Comparison of ENCODE assay signal across 8 mouse cellular contexts in the genomic region with DNA sequence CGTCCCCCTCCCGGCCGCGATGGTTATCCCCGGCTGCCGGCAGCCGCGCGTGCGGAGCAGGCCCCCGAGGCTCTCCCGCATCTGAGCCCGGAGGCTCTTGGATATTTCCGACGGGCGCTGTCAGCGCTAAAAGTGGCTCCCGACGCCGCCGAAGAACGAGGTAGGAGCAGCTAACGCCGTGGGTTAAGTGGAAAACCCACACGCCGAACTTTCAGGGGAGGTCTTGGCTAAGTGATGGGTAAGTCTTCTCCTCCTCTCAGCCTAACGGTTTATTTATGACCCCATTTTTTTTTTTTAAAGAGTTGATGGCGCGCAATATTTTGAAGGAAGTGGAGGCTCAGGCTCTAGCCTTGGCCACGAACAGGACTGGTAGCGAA. TPM values are rescaled to one million over a fixed set of nuclear protein-coding genes. Genes with fewer than 3 reads are reported as not detected.
DNase-seq lines count a peak whose midpoint lies in the region; ATAC-seq and TF ChIP-seq lines count a peak whose summit lies in the region.

No protein-coding gene starts in this region.

- ATAC-seq in limb, embryonic 15.5 days (ENCODE audit: insufficient number of reproducible peaks, low FRiP score, low TSS enrichment, low read depth): no peak
- ATAC-seq in stomach, postnatal 0 days (ENCODE audit: low FRiP score, low TSS enrichment): no peak

- no peak for TF ChIP-seq CTCF in cerebellum, adult 2 months (IDR thresholded peaks at IDR 0.05; ENCODE audit: borderline replicate concordance, insufficient read depth, low read depth, low read length)
- TF ChIP-seq CTCF in testis, adult 2 months (IDR thresholded peaks at IDR 0.05; ENCODE audit: control insufficient read depth, insufficient read depth, insufficient replicate concordance, low read depth, low read length): no peak
- no peak for TF ChIP-seq CTCF in stomach, postnatal 0 days (IDR thresholded peaks at IDR 0.05; ENCODE audit: low read depth)

- no peak for DNase-seq in cerebellum, adult 2 months
- DNase-seq in cerebellum, adult 11-12 months: no peak
- no peak for DNase-seq in testis, postnatal 14 days (ENCODE audit: low spot score)
- no peak for DNase-seq in stomach, postnatal 0 days (ENCODE audit: low spot score)
- DNase-seq in thymus, adult 18-20 months: no peak
- DNase-seq in spleen, postnatal 36 days (ENCODE audit: low spot score in 2 of 2): no peak

- peak overlapping the region; percentile 90 for H3K4me2 ChIP-seq in limb, embryonic 15.5 days
- peak overlapping the region; percentile 64 for H3K4me2 ChIP-seq in stomach, postnatal 0 days (replicated peaks; ENCODE audit: low read depth)

- TF ChIP-seq EP300 in stomach, postnatal 0 days (optimal IDR thresholded peaks at IDR 0.05): no peak

- under 1% methylated on average over 31 of the region's 31 CpGs for WGBS in cerebellum, adult 2 months
- WGBS in limb, embryonic 15.5 days: under 1% methylated on average over 31 of the region's 31 CpGs
- WGBS in stomach, postnatal 0 days: 0% methylated on average over 31 of the region's 31 CpGs

- H3K9me3 ChIP-seq in limb, embryonic 15.5 days: no peaks in the 10 kb centered on the region
- H3K9me3 ChIP-seq in stomach, postnatal 0 days (ENCODE audit: control insufficient read depth, low read length): no peaks in the 10 kb centered on the region

- H3K9ac ChIP-seq in limb, embryonic 15.5 days: peak overlapping the region; percentile 67
- H3K9ac ChIP-seq in stomach, postnatal 0 days (ENCODE audit: low read length): peak overlapping the region; percentile 79

- TF ChIP-seq POLR2A in cerebellum, adult 2 months (IDR thresholded peaks at IDR 0.05; ENCODE audit: borderline replicate concordance, insufficient read depth, low read length): no peak
- TF ChIP-seq POLR2A in testis, adult 2 months (IDR thresholded peaks at IDR 0.05; ENCODE audit: control insufficient read depth, low read depth, low read length): no peak

- peak overlapping the region; percentile 83 for H3K4me3 ChIP-seq in cerebellum, adult 2 months (replicated peaks; ENCODE audit: insufficient read depth, low read depth, low read length)
- H3K4me3 ChIP-seq in testis, adult 2 months (ENCODE audit: control insufficient read depth, low read depth, low read length): peak overlapping the region; percentile 96
- peak overlapping the region; percentile 89 for H3K4me3 ChIP-seq in limb, embryonic 15.5 days
- peak overlapping the region; percentile 89 for H3K4me3 ChIP-seq in stomach, postnatal 0 days (ENCODE audit: low read depth, low read length)

- no peak overlapping the region for H3K27ac ChIP-seq in cerebellum, adult 2 months (ENCODE audit: insufficient read depth, low read length)
- H3K27ac ChIP-seq in testis, adult 2 months (ENCODE audit: control insufficient read depth, insufficient read depth, low read depth, low read length): peak overlapping the region; percentile 86
- H3K27ac ChIP-seq in limb, embryonic 15.5 days: peak overlapping the region; percentile 65
- H3K27ac ChIP-seq in stomach, postnatal 0 days (replicated peaks): peak overlapping the region; percentile 69

- H3K4me1 ChIP-seq in cerebellum, adult 2 months (ENCODE audit: control insufficient read depth, insufficient read depth, low read length): 0 out of 2 replicates have a peak, but pooled peaks cover 4% of the 10 kb centered on the region
- H3K4me1 ChIP-seq in testis, adult 2 months (ENCODE audit: control insufficient read depth, insufficient read depth, low read length): peaks cover 11% of the 10 kb centered on the region
- H3K4me1 ChIP-seq in limb, embryonic 15.5 days: peaks cover 32% of the 10 kb centered on the region
- H3K4me1 ChIP-seq in stomach, postnatal 0 days (replicated peaks; ENCODE audit: control insufficient read depth, insufficient read depth): peaks cover 9% of the 10 kb centered on the region

- H3K27me3 ChIP-seq in cerebellum, adult 2 months (ENCODE audit: control insufficient read depth, insufficient read depth, low read length): no peaks in the 10 kb centered on the region
- H3K27me3 ChIP-seq in testis, adult 2 months (ENCODE audit: control insufficient read depth, insufficient read depth, low read length): no peaks in the 10 kb centered on the region
- no peaks in the 10 kb centered on the region for H3K27me3 ChIP-seq in limb, embryonic 15.5 days
- H3K27me3 ChIP-seq in stomach, postnatal 0 days (ENCODE audit: control insufficient read depth, insufficient read depth, low read length): no peaks in the 10 kb centered on the region

- no peaks in the 10 kb centered on the region; the same call in none of the 2 replicates for H3K36me3 ChIP-seq in testis, adult 2 months (ENCODE audit: control insufficient read depth, insufficient read depth, low read length)
- H3K36me3 ChIP-seq in limb, embryonic 15.5 days: peaks cover 47% of the 10 kb centered on the region
- H3K36me3 ChIP-seq in stomach, postnatal 0 days (ENCODE audit: control insufficient read depth, insufficient read depth, low read length): peaks cover 10% of the 10 kb centered on the region; the same call in 1 of the 2 replicates

RNA-seq across cellular contexts. Expression of a gene that starts 0.4 kb away (rescaled TPM):
- polyA plus RNA-seq in cerebellum, adult 2 months (2012; rRNA removed): 10.7 and 10.8 TPM in 2 replicates
- 142 and 144 TPM in 2 replicates for polyA plus RNA-seq in testis, adult 2 months (2012; rRNA removed)
- 27.9 and 31.9 TPM in 2 replicates for polyA plus RNA-seq in limb, embryonic 15.5 days (2015; fragmentation: Nextera tagmentation; extraction: Ambion mirVana)
- 16.8 and 19.8 TPM in 2 replicates for polyA plus RNA-seq in stomach, postnatal 0 days (2015; fragmentation: Nextera tagmentation; extraction: Ambion mirVana)

RNA-seq across cellular contexts. Expression of a gene that starts 0.4 kb away (rescaled TPM):
- 113 and 122 TPM in 2 replicates for polyA plus RNA-seq in cerebellum, adult 2 months (2012; rRNA removed)
- 322 and 330 TPM in 2 replicates for polyA plus RNA-seq in testis, adult 2 months (2012; rRNA removed)
- polyA plus RNA-seq in limb, embryonic 15.5 days (2015; fragmentation: Nextera tagmentation; extraction: Ambion mirVana): 83.3 and 93.4 TPM in 2 replicates
- polyA plus RNA-seq in stomach, postnatal 0 days (2015; fragmentation: Nextera tagmentation; extraction: Ambion mirVana): 92.3 and 99.5 TPM in 2 replicates

RNA-seq across cellular contexts. Expression of a gene that starts 12.4 kb away (rescaled TPM):
- 10.5 and 15.2 TPM in 2 replicates for polyA plus RNA-seq in cerebellum, adult 2 months (2012; rRNA removed)
- 0.13 TPM in 1 of 2 replicates, not detected in the other for polyA plus RNA-seq in testis, adult 2 months (2012; rRNA removed)
- 0.58 and 0.74 TPM in 2 replicates for polyA plus RNA-seq in limb, embryonic 15.5 days (2015; fragmentation: Nextera tagmentation; extraction: Ambion mirVana)
- 12.3 and 13.6 TPM in 2 replicates for polyA plus RNA-seq in stomach, postnatal 0 days (2015; fragmentation: Nextera tagmentation; extraction: Ambion mirVana)

RNA-seq across cellular contexts. Expression of a gene that starts 15.4 kb away (rescaled TPM):
- polyA plus RNA-seq in cerebellum, adult 2 months (2012; rRNA removed): 0.07 and 0.08 TPM in 2 replicates
- polyA plus RNA-seq in testis, adult 2 months (2012; rRNA removed): 0.07 and 0.11 TPM in 2 replicates
- polyA plus RNA-seq in limb, embryonic 15.5 days (2015; fragmentation: Nextera tagmentation; extraction: Ambion mirVana): 0.83 and 1.3 TPM in 2 replicates
- polyA plus RNA-seq in stomach, postnatal 0 days (2015; fragmentation: Nextera tagmentation; extraction: Ambion mirVana): 3.2 and 3.8 TPM in 2 replicates

RNA-seq across cellular contexts. Expression of a gene that starts 19.9 kb away (rescaled TPM):
- polyA plus RNA-seq in cerebellum, adult 2 months (2012; rRNA removed): 0.33 and 0.36 TPM in 2 replicates
- polyA plus RNA-seq in testis, adult 2 months (2012; rRNA removed): 0.11 and 0.20 TPM in 2 replicates
- 1.2 and 1.4 TPM in 2 replicates for polyA plus RNA-seq in limb, embryonic 15.5 days (2015; fragmentation: Nextera tagmentation; extraction: Ambion mirVana)
- 1.8 TPM in 2 replicates for polyA plus RNA-seq in stomach, postnatal 0 days (2015; fragmentation: Nextera tagmentation; extraction: Ambion mirVana)
